Mouse (Mus musculus) heart, embryonic 11.5 days (tissue): ENCODE results near the gene Med14. TPM values are rescaled to one million over a fixed set of nuclear protein-coding genes. Genes with fewer than 3 reads are reported as not detected.

ENCODE experiments used
- ATAC-seq: fragments of 200-750 bp; cut with Nextera tagmentation; replicated peaks from 2 replicates; pipeline ENCODE4 v1.8.0; 2017; ENCODE audit warnings: moderate library complexity; ENCODE audit not compliant: insufficient number of reproducible peaks, low FRiP score, low TSS enrichment
- H3K27ac ChIP-seq: fragments of 300-500 bp; sonication (generic); 2 replicates; pipeline ENCODE4 v1.5.1; 2014; ENCODE audit warnings: mild to moderate bottlenecking, low read depth, low read length
- H3K27me3 ChIP-seq: fragments of 300-500 bp; sonication (generic); 2 replicates; pipeline ENCODE4 v1.6.1; 2014; ENCODE audit warnings: mild to moderate bottlenecking, low read length, mixed read lengths; ENCODE audit not compliant: control insufficient read depth, insufficient read depth
- H3K36me3 ChIP-seq: fragments of 300-500 bp; sonication (generic); 2 replicates; pipeline ENCODE4 v1.6.1; 2014; ENCODE audit warnings: mild to moderate bottlenecking, low read length, moderate library complexity, mixed read lengths; ENCODE audit not compliant: control insufficient read depth, insufficient read depth
- H3K4me1 ChIP-seq: fragments of 300-500 bp; sonication (generic); 2 replicates; pipeline ENCODE4 v1.6.1; 2014; ENCODE audit warnings: low read length; ENCODE audit not compliant: control insufficient read depth, insufficient read depth
- H3K4me2 ChIP-seq: fragments of 300-500 bp; sonication (generic); 2 replicates; pipeline ENCODE4 v1.6.1; 2014; ENCODE audit warnings: mild to moderate bottlenecking, moderate library complexity
- H3K4me3 ChIP-seq: fragments of 300-500 bp; sonication (generic); 2 replicates; pipeline ENCODE4 v1.5.1; 2014; ENCODE audit warnings: low read depth, low read length
- H3K9ac ChIP-seq: fragments of 300-500 bp; sonication (generic); 2 replicates; pipeline ENCODE4 v1.6.1; 2014; ENCODE audit warnings: mild to moderate bottlenecking, low read depth, low read length, moderate library complexity
- H3K9me3 ChIP-seq: fragments of 300-500 bp; sonication (generic); replicated peaks from 2 replicates; pipeline ENCODE4 v1.6.1; 2016; ENCODE audit warnings: low read length; ENCODE audit not compliant: control insufficient read depth
- WGBS: fragments of 180-500 bp; shearing (Covaris S2); extraction: QIAGEN DNeasy Blood & Tissue Kit; methylation state at CpG from one replicate; pipeline ENCODE4 v1.1.7; 2014; ENCODE audit not compliant: insufficient replicate concordance; 5-methylcytosine and 5-hydroxymethylcytosine counted together
- polyA plus RNA-seq: library from polyadenylated mRNA; unstranded; fragments of >200 nt; fragmentation: Nextera tagmentation; extraction: Ambion mirVana; gene quantifications from 2 replicates; pipeline ENCODE4 v1.2.1, GENCODE M21; 2014

The Med14 gene
- polyA plus RNA-seq, 1 experiment from 2014 or later: 31.0 TPM

- no peak overlapping the region for H3K4me2 ChIP-seq
- H3K4me3 ChIP-seq: no peak overlapping the region
- no peaks in the 10 kb centered on the region for H3K9me3 ChIP-seq
- H3K27ac ChIP-seq: no peak overlapping the region
- H3K4me1 ChIP-seq: no peaks in the 10 kb centered on the region
- no peak overlapping the region for H3K9ac ChIP-seq
- no peaks in the 10 kb centered on the region for H3K27me3 ChIP-seq
- WGBS: 56% methylated on average over 12 of the region's 12 CpGs
- ATAC-seq: no peak
- no peaks in the 10 kb centered on the region for H3K36me3 ChIP-seq
Measured at GRCm38 (mm10) chrX:12645531-12646304, 116.2 kb downstream of the Med14 start.

GRCm38 (mm10) chrX:12644976-12645375 is 116.9 kb downstream of the Med14 start:
- Histone ChIP-seq H3K27me3 (no peaks in the 10 kb centered on the region), H3K27ac (no peak overlapping the region), H3K9ac (no peak overlapping the region), H3K4me2 (no peak overlapping the region), H3K9me3 (no peaks in the 10 kb centered on the region), H3K4me1 (no peaks in the 10 kb centered on the region), H3K4me3 (no peak overlapping the region), H3K36me3 (no peaks in the 10 kb centered on the region)
- no peak for ATAC-seq
- WGBS: 55% methylated on average over 2 of the region's 2 CpGs

Other genes starting within 250 kb of the Med14 start
- 55.3 and 62.7 TPM in 2 replicates for gene Atp6ap2, start 174.3 kb downstream of the Med14 start, polyA plus RNA-seq
- gene 1810030O07Rik, start 88.4 kb downstream of the Med14 start, polyA plus RNA-seq: 23.1 and 23.8 TPM in 2 replicates